Mouse (Mus musculus): Measurements from ENCODE around the gene Cldn16. TPM values are rescaled to one million over a fixed set of nuclear protein-coding genes. Genes with fewer than 3 reads are reported as not detected.

Gene Cldn16
- not detected in 2 replicates for polyA plus RNA-seq (2016; fragmentation: Nextera tagmentation; extraction: Ambion mirVana)

- no peak for ATAC-seq (ENCODE audit: insufficient number of reproducible peaks, insufficient read depth, low FRiP score, low TSS enrichment)
- WGBS, result 66% methylated on average over 7 of the region's 7 CpGs
- H3K4me3 ChIP-seq, result no peak within 1 kb of the TSS
- H3K9me3 ChIP-seq, result no peaks in the 10 kb centered on the region
- no peak within 1 kb of the TSS for H3K27ac ChIP-seq
- H3K9ac ChIP-seq, result no peak within 1 kb of the TSS
- H3K27me3 ChIP-seq, result no peaks in the 10 kb centered on the region
- H3K4me1 ChIP-seq, result no peaks in the 10 kb centered on the region
- no peak within 1 kb of the TSS for H3K4me2 ChIP-seq (replicated peaks)
- no peaks in the 10 kb centered on the region for H3K36me3 ChIP-seq
Measured at GRCm38 (mm10) chr16:26462835-26463234, at the start of gene Cldn16. Gene Cldn16, plus strand, starts transcription at chr16:26463135.

GRCm38 (mm10) chr16:26418616-26419015 lies 44.3 kb upstream of the Cldn16 start:
- Histone ChIP-seq H3K27ac (no peak overlapping the region), H3K4me2 (replicated peaks) (no peak overlapping the region), H3K9ac (no peak overlapping the region), H3K27me3 (no peaks in the 10 kb centered on the region), H3K9me3 (no peaks in the 10 kb centered on the region), H3K4me1 (no peaks in the 10 kb centered on the region), H3K36me3 (no peaks in the 10 kb centered on the region), H3K4me3 (no peak overlapping the region)
- ATAC-seq (ENCODE audit: insufficient number of reproducible peaks, insufficient read depth, low FRiP score, low TSS enrichment), result no peak
- WGBS, result 80% methylated on average over 3 of the region's 3 CpGs

- 96% methylated on average over 4 of the region's 4 CpGs for WGBS
- Histone ChIP-seq H3K9ac (no peak overlapping the region), H3K36me3 (no peaks in the 10 kb centered on the region), H3K9me3 (no peaks in the 10 kb centered on the region), H3K4me1 (no peaks in the 10 kb centered on the region), H3K27ac (no peak overlapping the region), H3K4me2 (replicated peaks) (no peak overlapping the region), H3K27me3 (no peaks in the 10 kb centered on the region), H3K4me3 (no peak overlapping the region)
- ATAC-seq (ENCODE audit: insufficient number of reproducible peaks, insufficient read depth, low FRiP score, low TSS enrichment), result no peak
Measured at GRCm38 (mm10) chr16:26422078-26422477, 40.9 kb upstream of the Cldn16 start.

GRCm38 (mm10) chr16:26430246-26430645 lies 32.7 kb upstream of the Cldn16 start:
- no peak overlapping the region for H3K4me2 ChIP-seq (replicated peaks)
- no peak for ATAC-seq (ENCODE audit: insufficient number of reproducible peaks, insufficient read depth, low FRiP score, low TSS enrichment)
- no peak overlapping the region for H3K9ac ChIP-seq
- no peak overlapping the region for H3K27ac ChIP-seq
- WGBS, result 84% methylated on average over 3 of the region's 3 CpGs
- H3K27me3 ChIP-seq, result no peaks in the 10 kb centered on the region
- no peaks in the 10 kb centered on the region for H3K36me3 ChIP-seq
- H3K4me1 ChIP-seq, result no peaks in the 10 kb centered on the region
- no peak overlapping the region for H3K4me3 ChIP-seq
- no peaks in the 10 kb centered on the region for H3K9me3 ChIP-seq

GRCm38 (mm10) chr16:26433486-26433885 lies 29.4 kb upstream of the Cldn16 start:
- no peaks in the 10 kb centered on the region for H3K36me3 ChIP-seq
- H3K9me3 ChIP-seq, result no peaks in the 10 kb centered on the region
- H3K4me3 ChIP-seq, result no peak overlapping the region
- no peak overlapping the region for H3K4me2 ChIP-seq (replicated peaks)
- H3K4me1 ChIP-seq, result no peaks in the 10 kb centered on the region
- no peak for ATAC-seq (ENCODE audit: insufficient number of reproducible peaks, insufficient read depth, low FRiP score, low TSS enrichment)
- H3K9ac ChIP-seq, result no peak overlapping the region
- H3K27ac ChIP-seq, result no peak overlapping the region
- no peaks in the 10 kb centered on the region for H3K27me3 ChIP-seq
- WGBS, result 45% methylated on average over 2 of the region's 2 CpGs

- no peak overlapping the region for H3K4me2 ChIP-seq (replicated peaks)
- no peak overlapping the region for H3K27ac ChIP-seq
- WGBS, result 74% methylated on average over 3 of the region's 3 CpGs
- no peaks in the 10 kb centered on the region for H3K4me1 ChIP-seq
- no peak overlapping the region for H3K4me3 ChIP-seq
- H3K27me3 ChIP-seq, result no peaks in the 10 kb centered on the region
- no peaks in the 10 kb centered on the region for H3K9me3 ChIP-seq
- H3K36me3 ChIP-seq, result no peaks in the 10 kb centered on the region
- no peak for ATAC-seq (ENCODE audit: insufficient number of reproducible peaks, insufficient read depth, low FRiP score, low TSS enrichment)
- H3K9ac ChIP-seq, result no peak overlapping the region
Measured at GRCm38 (mm10) chr16:26440031-26440430, 22.9 kb upstream of the Cldn16 start.

- no peak for ATAC-seq (ENCODE audit: insufficient number of reproducible peaks, insufficient read depth, low FRiP score, low TSS enrichment)
- WGBS, result 86% methylated on average over 3 of the region's 3 CpGs
Measured at GRCm38 (mm10) chr16:26441156-26441555, 21.8 kb upstream of the Cldn16 start.

GRCm38 (mm10) chr16:26444843-26445242 lies 18.1 kb upstream of the Cldn16 start:
- no peak overlapping the region for H3K27ac ChIP-seq
- no peak overlapping the region for H3K9ac ChIP-seq
- H3K27me3 ChIP-seq, result no peaks in the 10 kb centered on the region
- no peak overlapping the region for H3K4me2 ChIP-seq (replicated peaks)
- no peaks in the 10 kb centered on the region for H3K9me3 ChIP-seq
- H3K4me3 ChIP-seq, result no peak overlapping the region
- H3K4me1 ChIP-seq, result no peaks in the 10 kb centered on the region
- no peaks in the 10 kb centered on the region for H3K36me3 ChIP-seq
- ATAC-seq (ENCODE audit: insufficient number of reproducible peaks, insufficient read depth, low FRiP score, low TSS enrichment), result no peak

More at GRCm38 (mm10) chr16:26441156-26441555, 21.8 kb upstream of the Cldn16 start:
- Histone ChIP-seq H3K4me1 (no peaks in the 10 kb centered on the region), H3K9me3 (no peaks in the 10 kb centered on the region), H3K27ac (no peak overlapping the region), H3K4me2 (replicated peaks) (no peak overlapping the region), H3K36me3 (no peaks in the 10 kb centered on the region), H3K27me3 (no peaks in the 10 kb centered on the region), H3K4me3 (no peak overlapping the region), H3K9ac (no peak overlapping the region)

GRCm38 (mm10) chr16:26447594-26447993 lies 15.3 kb upstream of the Cldn16 start:
- Histone ChIP-seq H3K27ac (no peak overlapping the region), H3K27me3 (no peaks in the 10 kb centered on the region), H3K4me1 (no peaks in the 10 kb centered on the region), H3K36me3 (no peaks in the 10 kb centered on the region), H3K9ac (no peak overlapping the region), H3K4me3 (no peak overlapping the region), H3K4me2 (replicated peaks) (no peak overlapping the region), H3K9me3 (no peaks in the 10 kb centered on the region)
- ATAC-seq (ENCODE audit: insufficient number of reproducible peaks, insufficient read depth, low FRiP score, low TSS enrichment), result no peak
- WGBS, result 67% methylated on average over 2 of the region's 2 CpGs

GRCm38 (mm10) chr16:26454163-26454562 lies 8.8 kb upstream of the Cldn16 start:
- no peaks in the 10 kb centered on the region for H3K9me3 ChIP-seq
- H3K36me3 ChIP-seq, result no peaks in the 10 kb centered on the region
- H3K4me2 ChIP-seq (replicated peaks), result no peak overlapping the region
- WGBS, result 54% methylated on average over 3 of the region's 3 CpGs
- H3K27me3 ChIP-seq, result no peaks in the 10 kb centered on the region
- H3K9ac ChIP-seq, result no peak overlapping the region
- ATAC-seq (ENCODE audit: insufficient number of reproducible peaks, insufficient read depth, low FRiP score, low TSS enrichment), result no peak
- no peaks in the 10 kb centered on the region for H3K4me1 ChIP-seq
- no peak overlapping the region for H3K27ac ChIP-seq
- no peak overlapping the region for H3K4me3 ChIP-seq

GRCm38 (mm10) chr16:26456182-26456581 lies 6.8 kb upstream of the Cldn16 start:
- no peaks in the 10 kb centered on the region for H3K36me3 ChIP-seq
- 88% methylated on average over 2 of the region's 2 CpGs for whole genome bisulfite sequencing

GRCm38 (mm10) chr16:26466535-26466934 lies 3.6 kb downstream of the Cldn16 start:
- Histone ChIP-seq H3K4me1 (no peaks in the 10 kb centered on the region), H3K27ac (no peak overlapping the region), H3K36me3 (no peaks in the 10 kb centered on the region), H3K9ac (no peak overlapping the region), H3K4me2 (replicated peaks) (no peak overlapping the region), H3K27me3 (no peaks in the 10 kb centered on the region), H3K9me3 (no peaks in the 10 kb centered on the region), H3K4me3 (no peak overlapping the region)
- WGBS, result 80% methylated on average over 4 of the region's 4 CpGs
- no peak for ATAC-seq (ENCODE audit: insufficient number of reproducible peaks, insufficient read depth, low FRiP score, low TSS enrichment)

More at GRCm38 (mm10) chr16:26456182-26456581, 6.8 kb upstream of the Cldn16 start:
- Histone ChIP-seq H3K9ac (no peak overlapping the region), H3K9me3 (no peaks in the 10 kb centered on the region), H3K27ac (no peak overlapping the region), H3K4me3 (no peak overlapping the region), H3K27me3 (no peaks in the 10 kb centered on the region), H3K4me2 (replicated peaks) (no peak overlapping the region), H3K4me1 (no peaks in the 10 kb centered on the region)
- ATAC-seq (ENCODE audit: insufficient number of reproducible peaks, insufficient read depth, low FRiP score, low TSS enrichment), result no peak

- no peak for ATAC-seq (ENCODE audit: insufficient number of reproducible peaks, insufficient read depth, low FRiP score, low TSS enrichment)
- Histone ChIP-seq H3K27me3 (no peaks in the 10 kb centered on the region), H3K4me1 (no peaks in the 10 kb centered on the region), H3K9me3 (no peaks in the 10 kb centered on the region), H3K4me2 (replicated peaks) (no peak overlapping the region), H3K27ac (no peak overlapping the region), H3K9ac (no peak overlapping the region), H3K4me3 (no peak overlapping the region), H3K36me3 (no peaks in the 10 kb centered on the region)
- 75% methylated on average over 4 of the region's 4 CpGs for WGBS
Measured at GRCm38 (mm10) chr16:26471254-26471653, 8.3 kb downstream of the Cldn16 start.

Measured in embryonic facial prominence, embryonic 12.5 days (tissue).